Mouse (Mus musculus) lung, postnatal 0 days (tissue): ENCODE measurements around the gene Bbs7.

Source experiments
- CTCF ChIP-seq: IDR thresholded peaks from 2 replicates; pipeline ENCODE4 v1.5.1; 2016; ENCODE audit warnings: antibody characterized with exemption, mild to moderate bottlenecking
- EP300 ChIP-seq: IDR thresholded peaks from 2 replicates; pipeline ENCODE4 v1.6.1; 2016; ENCODE audit warnings: antibody characterized with exemption, mild to moderate bottlenecking, control low read depth

DNA sequence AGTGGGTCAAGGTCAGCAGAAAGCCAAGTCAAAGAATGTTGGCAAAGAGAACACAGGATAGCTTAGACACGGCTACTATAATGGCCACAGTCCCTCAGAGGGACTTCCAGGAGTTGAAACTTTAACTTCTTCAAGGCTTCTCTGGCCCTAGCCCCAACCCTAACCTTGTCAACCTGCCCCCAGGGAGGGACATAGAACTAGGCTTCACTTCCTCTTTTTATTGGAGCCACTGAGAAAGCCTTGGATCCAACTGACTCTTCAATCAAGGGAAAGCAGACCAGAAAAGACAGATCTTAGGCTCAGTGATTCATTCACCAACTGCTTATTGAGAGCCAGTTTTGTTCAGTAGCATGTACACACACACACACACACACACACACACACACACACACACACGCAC lies 13.5 kb upstream of the Bbs7 start:
- no peak for TF ChIP-seq CTCF
- TF ChIP-seq EP300: no peak
